Mouse (Mus musculus): ENCODE data around the gene St3gal5. TPM values are rescaled to one million over a fixed set of nuclear protein-coding genes. Genes with fewer than 3 reads are reported as not detected.

Gene St3gal5
- polyA plus RNA-seq (2014; fragmentation: Illumina TruSeq; extraction: RNeasy Lipid Tissue Mini Kit (QIAGEN cat#74804); ENCODE audit: low read depth, low replicate concordance), result 149 TPM

GRCm38 (mm10) chr6:72097181-72097995 is at the start of gene St3gal5:
Gene St3gal5, plus strand, starts transcription at chr6:72097592.

Other genes with a start within 250 kb of the St3gal5 start
- gene Ptcd3, start 188.8 kb upstream of the St3gal5 start, polyA plus RNA-seq (2014; fragmentation: Illumina TruSeq; extraction: RNeasy Lipid Tissue Mini Kit (QIAGEN cat#74804); ENCODE audit: low read depth, low replicate concordance), result 448 TPM
- gene Polr1a, start 188.5 kb upstream of the St3gal5 start, polyA plus RNA-seq (2014; fragmentation: Illumina TruSeq; extraction: RNeasy Lipid Tissue Mini Kit (QIAGEN cat#74804); ENCODE audit: low read depth, low replicate concordance), result 40.4 TPM
- gene Atoh8, start 138.0 kb downstream of the St3gal5 start, polyA plus RNA-seq (2014; fragmentation: Illumina TruSeq; extraction: RNeasy Lipid Tissue Mini Kit (QIAGEN cat#74804); ENCODE audit: low read depth, low replicate concordance), result not detected
- not detected for gene Sftpb, start 207.0 kb downstream of the St3gal5 start, polyA plus RNA-seq (2014; fragmentation: Illumina TruSeq; extraction: RNeasy Lipid Tissue Mini Kit (QIAGEN cat#74804); ENCODE audit: low read depth, low replicate concordance)
- gene Usp39, start 247.6 kb downstream of the St3gal5 start, polyA plus RNA-seq (2014; fragmentation: Illumina TruSeq; extraction: RNeasy Lipid Tissue Mini Kit (QIAGEN cat#74804); ENCODE audit: low read depth, low replicate concordance), result 60.0 TPM
- 34.3 TPM for gene 0610030E20Rik, start 249.7 kb downstream of the St3gal5 start, polyA plus RNA-seq (2014; fragmentation: Illumina TruSeq; extraction: RNeasy Lipid Tissue Mini Kit (QIAGEN cat#74804); ENCODE audit: low read depth, low replicate concordance)

Measured in adrenal gland, adult 10 weeks (tissue).